Mouse (Mus musculus) left cerebral cortex, adult 18-20 months (tissue): Measurements from ENCODE around the gene Sec16b. TPM values are rescaled to one million over a fixed set of nuclear protein-coding genes. Genes with fewer than 3 reads are reported as not detected.

ENCODE experiments used
- DNase-seq, 2 experiments: peaks; one replicate each; pipeline ENCODE4 v3.0.0; 2021 to 2022; ENCODE audit warnings: low spot score in 2 of 2, mixed read lengths in 1 of 2
- total RNA-seq, 2 experiments: library from RNA; stranded (reverse); gene quantifications; 2 replicates each; pipeline ENCODE4 v1.2.3; 2021

The Sec16b gene
- total RNA-seq, 2 experiments from 2014 or later, result 1.4 to 1.8 TPM

GRCm38 (mm10) chr1:157555738-157556137 is 49.2 kb downstream of the Sec16b start:
- DNase-seq, result peak; percentile 64 to 67

GRCm38 (mm10) chr1:157556439-157556838 is 49.9 kb downstream of the Sec16b start:
- no peak for DNase-seq

DNA sequence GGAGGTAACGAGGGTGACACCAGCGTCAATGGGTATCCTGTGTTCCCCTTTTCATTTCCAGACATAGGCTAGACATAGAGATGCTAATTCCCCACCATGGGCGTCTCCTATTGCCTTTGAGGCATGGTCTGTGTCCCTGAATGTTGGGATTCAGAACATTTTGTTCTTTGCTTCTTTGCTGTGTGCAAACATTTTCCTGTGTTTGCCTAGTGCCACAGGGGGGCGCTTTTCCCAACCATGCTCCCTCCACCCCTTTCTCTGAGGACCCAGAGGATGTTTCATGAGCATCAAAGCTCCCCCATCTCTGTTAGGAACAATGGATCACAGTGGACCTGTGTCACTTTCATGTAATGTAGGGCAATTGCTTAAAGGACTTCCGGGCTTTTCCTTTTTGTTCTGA is 51.6 kb downstream of the Sec16b start:
- no peak for DNase-seq

DNA sequence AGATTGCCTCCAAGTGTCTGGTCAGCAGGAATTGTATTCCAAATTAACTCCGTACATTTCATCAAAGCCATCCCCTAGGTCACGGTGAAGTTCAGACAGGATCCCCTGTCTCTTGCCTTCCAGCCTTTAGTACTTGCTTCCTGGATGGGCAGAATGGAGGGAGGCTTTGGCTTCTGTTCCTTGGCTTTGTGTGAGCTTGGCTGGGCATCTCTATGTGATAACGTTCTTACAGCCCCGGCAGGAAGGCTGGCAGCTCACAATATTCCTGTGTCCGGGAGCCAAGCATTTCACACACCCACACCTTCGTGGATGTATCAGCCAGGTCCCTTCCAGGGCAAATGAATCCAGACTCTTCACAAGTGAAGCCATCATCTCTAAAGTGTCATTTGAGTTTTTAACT is 53.5 kb downstream of the Sec16b start:
- DNase-seq, result no peak

GRCm38 (mm10) chr1:157560654-157561386 is 54.3 kb downstream of the Sec16b start:
- DNase-seq, result peak in 1 of 2 experiments; percentile 15

- DNase-seq, result no peak
Measured at GRCm38 (mm10) chr1:157567819-157568218, 61.3 kb downstream of the Sec16b start.

DNA sequence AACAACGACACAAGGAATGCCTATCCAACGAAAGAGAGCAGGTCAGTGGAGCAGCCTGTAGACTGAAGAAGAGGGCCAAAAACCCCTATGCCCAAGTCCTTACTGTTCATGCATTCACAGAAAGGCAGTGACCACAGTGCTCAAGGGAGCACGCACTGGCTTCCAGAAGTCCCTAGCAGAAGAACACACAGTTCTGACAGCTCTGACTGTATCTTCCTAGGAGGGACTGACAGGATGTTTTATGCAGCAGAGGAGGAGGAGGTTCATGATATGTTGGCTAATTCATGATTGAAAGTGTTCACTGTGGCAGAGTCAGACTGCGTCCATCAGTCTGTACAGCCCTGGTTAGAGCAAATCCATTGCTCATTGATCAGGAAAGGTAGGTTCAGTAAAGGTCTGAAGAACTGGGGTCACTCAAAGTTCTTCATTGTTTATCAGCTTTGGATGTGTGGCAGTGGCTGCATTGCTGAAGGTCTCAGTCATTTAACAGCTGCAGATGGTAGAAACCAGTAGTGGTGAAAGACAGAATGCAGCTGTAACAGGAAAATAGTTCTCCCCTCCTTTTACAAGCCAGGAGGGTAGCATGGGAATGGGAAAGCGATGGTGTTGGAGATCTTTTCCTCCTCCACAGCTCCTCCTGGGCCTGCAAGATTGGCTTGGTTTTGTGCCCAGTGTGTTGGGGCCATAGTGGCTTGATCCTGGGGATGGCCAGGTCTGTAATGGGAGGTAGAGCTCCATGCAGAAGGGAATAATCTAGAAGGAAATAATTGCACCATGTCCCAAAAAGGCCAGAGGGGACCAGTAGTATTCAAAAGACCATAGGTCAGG is 62.9 kb downstream of the Sec16b start:
- DNase-seq, result no peak

DNA sequence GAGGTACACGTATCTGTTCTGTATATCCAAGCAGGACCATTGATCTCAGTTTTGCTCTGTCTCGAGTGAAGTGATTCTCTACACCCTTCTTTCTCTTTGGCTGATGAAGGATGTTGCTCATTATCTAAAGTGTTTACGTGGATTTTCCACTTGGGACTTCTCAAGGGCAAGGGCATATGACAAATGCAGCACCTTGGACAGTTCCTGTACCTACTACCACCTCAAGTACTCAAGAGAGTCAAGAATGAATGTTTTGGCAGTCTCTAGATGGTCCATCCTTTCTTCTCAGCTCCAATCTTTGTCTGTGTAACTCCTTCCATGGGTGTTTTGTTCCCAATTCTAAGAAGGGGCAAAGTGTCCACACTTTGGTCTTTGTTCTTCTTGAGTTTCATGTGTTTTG is 68.8 kb downstream of the Sec16b start:
- no peak for DNase-seq

DNA sequence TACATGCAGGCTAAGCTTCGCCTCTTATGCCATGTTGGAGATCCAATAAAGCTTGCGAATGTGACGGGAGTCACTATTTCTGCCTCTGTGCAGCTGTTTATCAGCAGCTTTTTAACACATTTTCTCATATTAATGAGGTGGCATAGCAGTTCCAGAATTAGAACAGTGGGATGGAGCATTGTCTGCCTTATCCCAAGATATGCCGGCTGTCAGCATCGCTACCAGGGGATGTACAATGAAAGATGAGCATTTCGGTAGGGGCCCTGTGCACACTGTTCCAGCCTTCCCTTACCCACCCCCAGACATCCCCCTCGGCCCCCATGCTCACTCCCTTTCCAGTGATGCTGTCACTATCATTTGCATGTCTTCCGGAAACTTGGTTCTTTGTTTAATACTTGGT is 71.8 kb downstream of the Sec16b start:
- DNase-seq, result no peak

- DNase-seq, result no peak
Measured at GRCm38 (mm10) chr1:157586556-157586955, 80.0 kb downstream of the Sec16b start.

DNA sequence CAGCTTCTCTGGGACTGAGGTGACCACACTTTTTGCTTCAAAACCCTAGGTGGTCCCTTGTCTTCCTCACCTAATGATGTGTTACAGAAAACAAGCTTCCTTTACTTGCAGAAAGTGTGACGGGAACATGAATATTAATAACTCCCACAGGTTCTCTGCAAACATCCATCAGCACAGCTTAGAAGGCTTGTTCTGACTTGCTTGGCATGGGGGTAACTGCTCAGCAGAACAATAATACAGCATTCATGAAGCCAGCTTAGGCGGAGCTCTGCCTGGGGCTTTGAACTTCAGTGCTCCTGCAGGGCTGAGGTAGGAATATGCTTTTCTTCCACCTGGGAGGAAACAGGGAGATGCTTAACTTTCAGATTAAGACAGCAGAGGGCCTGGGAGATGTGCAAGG is 85.5 kb downstream of the Sec16b start:
- no peak for DNase-seq

DNA sequence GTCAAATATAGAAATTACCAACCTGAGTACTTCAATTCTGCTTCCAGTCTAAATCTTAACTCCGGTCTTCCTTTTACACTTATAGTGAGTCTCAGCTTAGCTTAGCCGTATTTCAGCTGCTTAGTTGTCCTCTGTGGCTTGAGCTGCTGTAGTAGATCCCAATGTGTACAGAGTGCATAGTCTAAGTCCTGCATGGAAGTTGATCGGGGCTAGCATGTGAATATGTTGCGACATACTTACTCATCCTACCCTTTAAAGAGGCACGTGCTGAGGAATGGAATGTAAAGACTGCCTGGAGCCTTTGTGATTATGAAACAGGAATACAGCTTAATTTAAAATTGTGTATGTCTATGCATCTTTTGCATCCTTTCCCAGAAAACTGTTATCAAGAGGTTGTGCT is 88.0 kb downstream of the Sec16b start:
- DNase-seq, result no peak

- DNase-seq, result no peak
Measured at GRCm38 (mm10) chr1:157595165-157595564, 88.6 kb downstream of the Sec16b start.

DNA sequence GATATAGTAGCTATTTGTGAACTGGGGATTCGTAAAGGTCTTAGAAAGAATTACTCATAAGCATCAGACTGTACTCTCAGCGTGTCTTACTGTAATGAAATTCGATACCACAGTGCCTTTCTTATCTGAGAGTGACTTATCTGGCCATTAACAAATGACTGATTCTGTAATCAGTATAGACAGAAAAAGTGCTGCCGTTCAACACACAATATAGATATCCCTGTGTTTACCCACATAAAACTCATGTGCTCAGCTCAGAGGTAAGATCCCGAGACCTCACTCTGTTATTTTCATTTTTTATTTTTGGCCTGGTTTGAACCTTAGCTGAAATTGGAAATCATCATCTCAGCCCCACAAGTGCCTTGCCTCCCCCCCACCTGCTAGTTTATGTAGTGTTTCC is 98.0 kb downstream of the Sec16b start:
- DNase-seq, result no peak

Other genes with a start within 250 kb of the Sec16b start
- gene Rasal2, start 94.1 kb upstream of the Sec16b start, total RNA-seq, result 10 to 100 TPM; 81.5 to 81.6 TPM
- gene Cryzl2, start 48.2 kb upstream of the Sec16b start, total RNA-seq, result 1 to 10 TPM; 6.0 to 6.3 TPM